Mouse (Mus musculus) lung, postnatal 0 days (tissue): ENCODE results near the gene Smco3.

Source experiments
- CTCF ChIP-seq: IDR thresholded peaks from 2 replicates; pipeline ENCODE4 v1.5.1; 2016; ENCODE audit warnings: antibody characterized with exemption, mild to moderate bottlenecking
- EP300 ChIP-seq: IDR thresholded peaks from 2 replicates; pipeline ENCODE4 v1.6.1; 2016; ENCODE audit warnings: antibody characterized with exemption, mild to moderate bottlenecking, control low read depth

GRCm38 (mm10) chr6:136820381-136820780 is 14.9 kb downstream of the Smco3 start:
- no peak for TF ChIP-seq CTCF
- TF ChIP-seq EP300, result no peak
